Mouse (Mus musculus): ENCODE results near the gene Hoxb9. TPM values are rescaled to one million over a fixed set of nuclear protein-coding genes. Genes with fewer than 3 reads are reported as not detected.

Gene Hoxb9
- polyA plus RNA-seq, 1 experiment from 2014 or later: 1.1 TPM

- no peak overlapping the region for H3K27ac ChIP-seq (ENCODE audit: low read depth)
- H3K27me3 ChIP-seq (replicated peaks; ENCODE audit: control insufficient read depth, insufficient read depth, low read length): peaks cover 64% of the 10 kb centered on the region
- H3K9me3 ChIP-seq (ENCODE audit: control insufficient read depth, low read length): no peaks in the 10 kb centered on the region
- no peak overlapping the region for H3K9ac ChIP-seq (ENCODE audit: low read length)
- no peak for DNase-seq (ENCODE audit: low spot score)
- H3K36me3 ChIP-seq (ENCODE audit: control insufficient read depth, insufficient read depth, low read length): no peaks in the 10 kb centered on the region
- 7% methylated on average over 31 of the region's 31 CpGs for WGBS
- H3K4me1 ChIP-seq (replicated peaks; ENCODE audit: control insufficient read depth, insufficient read depth, low read length): peaks cover 7% of the 10 kb centered on the region; the same call in 1 of the 2 replicates
- H3K4me3 ChIP-seq (ENCODE audit: low read depth, low read length): no peak overlapping the region
- no peak for ATAC-seq (replicated peaks; ENCODE audit: low FRiP score, low TSS enrichment, low read depth)
- peak overlapping the region; percentile 33; the same call in 1 of the 2 replicates for H3K4me2 ChIP-seq (ENCODE audit: low read length)
These were observed 8.4 kb downstream of the Hoxb9 start for GRCm38 (mm10) chr11:96279421-96280233.

DNA sequence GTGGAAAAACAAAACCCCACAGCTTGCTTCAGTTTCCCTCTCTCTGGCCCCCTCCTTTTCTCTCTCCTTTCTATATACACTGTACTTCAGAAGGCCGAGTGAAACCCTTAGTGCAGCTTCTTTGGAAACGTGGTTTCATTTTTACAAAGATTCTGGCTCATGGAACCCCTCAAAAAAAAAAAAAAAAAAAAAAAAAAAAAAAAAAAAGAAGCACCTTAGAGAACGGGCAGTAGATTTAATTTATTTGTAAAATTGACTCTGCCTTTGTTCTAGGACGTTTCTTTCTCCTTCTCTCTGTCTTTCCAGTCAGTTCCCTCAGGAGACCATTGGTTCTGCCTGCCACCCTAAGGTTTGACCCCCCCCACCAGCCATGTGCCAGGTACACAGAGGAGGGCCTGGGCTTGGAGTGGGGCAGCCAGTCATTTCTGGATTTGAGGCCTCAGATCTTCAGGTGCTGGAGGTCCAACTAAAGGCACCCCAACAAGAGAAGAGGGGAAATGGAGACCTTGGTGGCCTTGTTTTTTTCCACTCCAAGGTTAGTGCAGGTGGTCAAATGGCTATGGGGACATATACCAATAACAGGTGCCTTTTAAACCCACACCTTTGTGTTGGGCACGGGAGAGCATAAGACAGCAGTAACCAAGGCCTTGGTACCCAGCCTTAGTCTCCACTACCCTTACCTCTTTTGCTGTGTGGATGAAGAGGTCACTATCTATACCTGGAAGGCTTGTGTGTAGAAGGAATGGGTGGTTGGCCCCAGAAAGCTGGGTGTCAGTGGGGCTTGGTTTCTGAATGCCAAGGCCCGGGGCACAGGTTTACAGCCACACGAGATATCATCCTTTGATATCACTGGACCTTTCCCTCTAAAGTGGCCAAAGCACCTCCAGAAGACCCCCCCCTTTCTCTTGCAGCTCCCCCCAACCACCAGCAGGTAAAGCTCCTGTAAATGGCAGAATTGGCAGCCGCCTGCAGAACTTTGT lies 9.4 kb downstream of the Hoxb9 start:
- H3K27me3 ChIP-seq (replicated peaks; ENCODE audit: control insufficient read depth, insufficient read depth, low read length): peaks cover 53% of the 10 kb centered on the region
- peak overlapping the region; percentile 86; the same call in 1 of the 2 replicates for H3K4me2 ChIP-seq (ENCODE audit: low read length)
- no peak overlapping the region for H3K9ac ChIP-seq (ENCODE audit: low read length)
- H3K4me3 ChIP-seq (ENCODE audit: low read depth, low read length): no peak overlapping the region
- no peak for ATAC-seq (replicated peaks; ENCODE audit: low FRiP score, low TSS enrichment, low read depth)
- DNase-seq (ENCODE audit: low spot score): no peak
- H3K27ac ChIP-seq (ENCODE audit: low read depth): no peak overlapping the region
- no peaks in the 10 kb centered on the region for H3K9me3 ChIP-seq (ENCODE audit: control insufficient read depth, low read length)
- peaks cover 7% of the 10 kb centered on the region; the same call in 1 of the 2 replicates for H3K4me1 ChIP-seq (replicated peaks; ENCODE audit: control insufficient read depth, insufficient read depth, low read length)
- 23% methylated on average over 8 of the region's 8 CpGs for WGBS
- no peaks in the 10 kb centered on the region for H3K36me3 ChIP-seq (ENCODE audit: control insufficient read depth, insufficient read depth, low read length)

- ATAC-seq (replicated peaks; ENCODE audit: low FRiP score, low TSS enrichment, low read depth) (no peak), DNase-seq (ENCODE audit: low spot score) (no peak)
- no peaks in the 10 kb centered on the region for H3K36me3 ChIP-seq (ENCODE audit: control insufficient read depth, insufficient read depth, low read length)
- H3K27ac ChIP-seq (ENCODE audit: low read depth): no peak overlapping the region
- H3K4me1 ChIP-seq (replicated peaks; ENCODE audit: control insufficient read depth, insufficient read depth, low read length): peaks cover 7% of the 10 kb centered on the region; the same call in 1 of the 2 replicates
- peaks cover 52% of the 10 kb centered on the region for H3K27me3 ChIP-seq (replicated peaks; ENCODE audit: control insufficient read depth, insufficient read depth, low read length)
- peak overlapping the region; percentile 86 for H3K4me2 ChIP-seq (ENCODE audit: low read length)
- H3K9me3 ChIP-seq (ENCODE audit: control insufficient read depth, low read length): no peaks in the 10 kb centered on the region
- 12% methylated on average over 18 of the region's 18 CpGs for WGBS
- H3K4me3 ChIP-seq (ENCODE audit: low read depth, low read length): peak overlapping the region; percentile 49; the same call in 1 of the 2 replicates
- H3K9ac ChIP-seq (ENCODE audit: low read length): no peak overlapping the region
These were observed 10.1 kb downstream of the Hoxb9 start for GRCm38 (mm10) chr11:96281396-96281795.

DNA sequence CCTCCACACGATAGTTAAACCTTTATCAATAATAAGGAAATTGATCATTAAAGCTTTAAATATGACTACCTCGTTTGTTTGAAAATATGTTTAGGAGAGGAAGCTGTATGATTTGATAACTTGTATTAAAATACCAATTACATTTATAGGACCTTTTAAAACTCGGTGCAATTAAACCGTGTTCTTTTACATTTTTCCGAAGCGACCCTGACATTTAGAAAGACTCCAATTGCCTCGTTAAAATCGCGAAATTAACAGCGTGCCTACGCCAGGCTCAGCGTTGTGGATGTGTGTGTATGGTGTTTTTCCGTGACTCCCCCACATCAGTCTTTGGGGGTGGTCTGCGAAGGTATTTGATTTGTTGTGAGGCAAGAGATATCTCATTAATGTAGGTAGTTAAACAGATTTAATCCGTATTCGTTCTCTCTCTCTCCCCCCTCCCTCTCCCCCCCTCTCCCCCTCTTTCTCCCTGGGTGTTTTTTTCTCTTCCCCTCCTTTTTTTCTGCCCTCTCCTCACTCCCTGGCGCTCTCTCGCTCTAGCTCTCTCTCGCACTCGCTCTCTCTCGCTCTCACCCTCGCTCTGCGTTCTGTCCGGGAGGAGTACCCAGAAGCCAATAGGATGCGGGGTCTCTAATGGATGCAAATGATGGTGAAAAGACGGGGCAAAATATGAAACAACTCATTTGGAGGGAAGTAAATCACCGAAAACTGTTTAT lies 10.8 kb downstream of the Hoxb9 start, which contains the start of gene Hoxb8:
Hoxb8 (plus strand) TSS at position 51 of the 716 bp plus-strand sequence.
- Histone ChIP-seq H3K4me3 (ENCODE audit: low read depth, low read length) (peak within 1 kb of the TSS; percentile 49), H3K9me3 (ENCODE audit: control insufficient read depth, low read length) (no peaks in the 10 kb centered on the region), H3K36me3 (ENCODE audit: control insufficient read depth, insufficient read depth, low read length) (no peaks in the 10 kb centered on the region), H3K4me2 (ENCODE audit: low read length) (peak within 1 kb of the TSS; percentile 86), H3K9ac (ENCODE audit: low read length) (peak within 1 kb of the TSS; percentile 82), H3K27ac (ENCODE audit: low read depth) (peak within 1 kb of the TSS; percentile 93; the same call in 1 of the 2 replicates), H3K27me3 (replicated peaks; ENCODE audit: control insufficient read depth, insufficient read depth, low read length) (peaks cover 51% of the 10 kb centered on the region), H3K4me1 (replicated peaks; ENCODE audit: control insufficient read depth, insufficient read depth, low read length) (peaks cover 8% of the 10 kb centered on the region)
- 2% methylated on average over 27 of the region's 27 CpGs for WGBS
- DNase-seq (ENCODE audit: low spot score) (no peak), ATAC-seq (replicated peaks; ENCODE audit: low FRiP score, low TSS enrichment, low read depth) (no peak)

- ATAC-seq (replicated peaks; ENCODE audit: low FRiP score, low TSS enrichment, low read depth): no peak
- peak overlapping the region; percentile 93 for H3K27ac ChIP-seq (ENCODE audit: low read depth)
- H3K4me2 ChIP-seq (ENCODE audit: low read length): peak overlapping the region; percentile 86
- H3K9ac ChIP-seq (ENCODE audit: low read length): peak overlapping the region; percentile 82
- WGBS: under 1% methylated on average over 46 of the region's 49 CpGs
- peak overlapping the region; percentile 49 for H3K4me3 ChIP-seq (ENCODE audit: low read depth, low read length)
- no peaks in the 10 kb centered on the region for H3K9me3 ChIP-seq (ENCODE audit: control insufficient read depth, low read length)
- H3K4me1 ChIP-seq (replicated peaks; ENCODE audit: control insufficient read depth, insufficient read depth, low read length): peaks cover 9% of the 10 kb centered on the region
- DNase-seq (ENCODE audit: low spot score): peak; percentile 87
- no peaks in the 10 kb centered on the region for H3K36me3 ChIP-seq (ENCODE audit: control insufficient read depth, insufficient read depth, low read length)
- peaks cover 51% of the 10 kb centered on the region for H3K27me3 ChIP-seq (replicated peaks; ENCODE audit: control insufficient read depth, insufficient read depth, low read length)
These were observed 11.7 kb downstream of the Hoxb9 start for GRCm38 (mm10) chr11:96282795-96283430.

- peak overlapping the region; percentile 93 for H3K27ac ChIP-seq (ENCODE audit: low read depth)
- H3K36me3 ChIP-seq (ENCODE audit: control insufficient read depth, insufficient read depth, low read length): no peaks in the 10 kb centered on the region
- WGBS: under 1% methylated on average over 49 of the region's 49 CpGs
- H3K4me1 ChIP-seq (replicated peaks; ENCODE audit: control insufficient read depth, insufficient read depth, low read length): peaks cover 9% of the 10 kb centered on the region
- peak overlapping the region; percentile 86 for H3K4me2 ChIP-seq (ENCODE audit: low read length)
- H3K9me3 ChIP-seq (ENCODE audit: control insufficient read depth, low read length): no peaks in the 10 kb centered on the region
- ATAC-seq (replicated peaks; ENCODE audit: low FRiP score, low TSS enrichment, low read depth) (no peak; the same call in 1 of the 2 replicates), DNase-seq (ENCODE audit: low spot score) (no peak)
- peak overlapping the region; percentile 82 for H3K9ac ChIP-seq (ENCODE audit: low read length)
- peaks cover 50% of the 10 kb centered on the region for H3K27me3 ChIP-seq (replicated peaks; ENCODE audit: control insufficient read depth, insufficient read depth, low read length)
- peak overlapping the region; percentile 49 for H3K4me3 ChIP-seq (ENCODE audit: low read depth, low read length)
These were observed 12.9 kb downstream of the Hoxb9 start for GRCm38 (mm10) chr11:96284041-96284749.

- peak overlapping the region; percentile 49 for H3K4me3 ChIP-seq (ENCODE audit: low read depth, low read length)
- peaks cover 52% of the 10 kb centered on the region for H3K27me3 ChIP-seq (replicated peaks; ENCODE audit: control insufficient read depth, insufficient read depth, low read length)
- WGBS: under 1% methylated on average over 34 of the region's 37 CpGs
- peak; percentile 78 for ATAC-seq (replicated peaks; ENCODE audit: low FRiP score, low TSS enrichment, low read depth)
- no peaks in the 10 kb centered on the region for H3K36me3 ChIP-seq (ENCODE audit: control insufficient read depth, insufficient read depth, low read length)
- H3K4me2 ChIP-seq (ENCODE audit: low read length): peak overlapping the region; percentile 86
- peak overlapping the region; percentile 93 for H3K27ac ChIP-seq (ENCODE audit: low read depth)
- H3K9me3 ChIP-seq (ENCODE audit: control insufficient read depth, low read length): no peaks in the 10 kb centered on the region
- H3K4me1 ChIP-seq (replicated peaks; ENCODE audit: control insufficient read depth, insufficient read depth, low read length): peaks cover 9% of the 10 kb centered on the region
- peak overlapping the region; percentile 82 for H3K9ac ChIP-seq (ENCODE audit: low read length)
- DNase-seq (ENCODE audit: low spot score): no peak
These were observed 13.8 kb downstream of the Hoxb9 start for GRCm38 (mm10) chr11:96284774-96285734.
